Mouse (Mus musculus): Measurements from ENCODE around the gene Lrrc49.

DNA sequence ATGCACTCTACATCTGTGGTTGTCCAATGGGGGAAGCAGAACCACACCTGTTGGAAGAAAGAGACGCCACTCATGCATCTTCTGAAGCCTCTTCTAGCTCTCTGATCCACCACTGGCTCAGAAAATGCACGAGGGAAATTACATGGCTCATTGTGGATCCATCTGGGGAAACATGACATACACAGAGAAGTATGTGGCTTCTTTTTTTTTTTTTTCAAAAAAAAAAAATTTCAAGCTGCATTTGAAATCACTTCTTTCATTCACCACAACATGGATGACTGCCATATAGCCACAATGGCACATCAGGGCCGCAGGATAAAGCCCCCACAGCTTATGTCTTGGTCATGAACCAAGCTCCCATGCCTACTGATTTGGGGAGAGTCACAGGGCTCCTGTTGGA lies 159.7 kb downstream of the Lrrc49 start:
- TF ChIP-seq CTCF (IDR thresholded peaks at IDR 0.05; ENCODE audit: low read depth) (no peak), EP300 (IDR thresholded peaks at IDR 0.05; ENCODE audit: low read depth) (no peak)
